Mouse (Mus musculus) liver, embryonic 14.5 days (tissue): ENCODE data around the gene Rasef.

ENCODE experiments used
- CTCF ChIP-seq: IDR thresholded peaks from 2 replicates; pipeline ENCODE4 v1.5.1; 2016; ENCODE audit warnings: antibody characterized with exemption, low read depth, control low read depth
- EP300 ChIP-seq: IDR thresholded peaks from 2 replicates; pipeline ENCODE4 v1.6.1; 2016; ENCODE audit warnings: antibody characterized with exemption, low read depth

- TF ChIP-seq CTCF: no peak
- TF ChIP-seq EP300: no peak
These were observed 1.3 kb downstream of the Rasef start for GRCm38 (mm10) chr4:73789534-73789933.
